Mouse (Mus musculus) megakaryocyte progenitor cell, adult 5-6 weeks (primary cell): ENCODE results near the gene Mylk4. TPM values are rescaled to one million over a fixed set of nuclear protein-coding genes. Genes with fewer than 3 reads are reported as not detected.

ENCODE experiments used
- ATAC-seq: replicated peaks from 2 replicates; pipeline ENCODE4 v1.8.0; 2016; ENCODE audit warnings: mild to moderate bottlenecking, moderate TSS enrichment, inconsistent platforms; ENCODE audit not compliant: poor library complexity
- total RNA-seq, 2 experiments: library from RNA; stranded (forward) in 1 of 2; stranded (reverse) in 1 of 2; fragments of 157-497, 149-512 nt in 1 of 2; fragments of 200-1000 nt in 1 of 2; gene quantifications; 2 replicates each; pipeline versions ENCODE4 v1.2.3 to v1.2.4; 2015 to 2017

The Mylk4 gene
- total RNA-seq, 2 experiments from 2014 or later = not detected

DNA sequence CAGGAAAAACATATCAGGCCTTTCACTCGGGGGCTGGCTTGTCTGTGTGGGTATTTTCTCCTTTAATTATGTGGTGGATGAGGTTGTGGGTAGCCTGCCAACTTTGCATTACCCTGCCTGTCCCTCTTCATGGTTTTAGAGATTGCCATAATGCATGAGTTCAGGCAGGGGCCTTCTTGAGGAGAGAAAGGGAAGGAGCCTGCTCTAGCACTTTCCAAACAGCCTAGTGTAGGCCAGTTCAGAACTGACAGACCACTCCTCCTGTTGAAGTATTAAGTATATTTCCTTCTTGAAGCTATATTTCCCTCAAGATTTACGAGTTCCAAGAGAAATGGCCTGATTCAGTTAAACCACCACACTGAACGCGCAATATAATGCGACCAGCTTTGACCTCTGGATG lies 66.0 kb downstream of the Mylk4 start:
- no peak for ATAC-seq

GRCm38 (mm10) chr13:32712568-32712967 lies 71.2 kb downstream of the Mylk4 start:
- ATAC-seq = no peak

DNA sequence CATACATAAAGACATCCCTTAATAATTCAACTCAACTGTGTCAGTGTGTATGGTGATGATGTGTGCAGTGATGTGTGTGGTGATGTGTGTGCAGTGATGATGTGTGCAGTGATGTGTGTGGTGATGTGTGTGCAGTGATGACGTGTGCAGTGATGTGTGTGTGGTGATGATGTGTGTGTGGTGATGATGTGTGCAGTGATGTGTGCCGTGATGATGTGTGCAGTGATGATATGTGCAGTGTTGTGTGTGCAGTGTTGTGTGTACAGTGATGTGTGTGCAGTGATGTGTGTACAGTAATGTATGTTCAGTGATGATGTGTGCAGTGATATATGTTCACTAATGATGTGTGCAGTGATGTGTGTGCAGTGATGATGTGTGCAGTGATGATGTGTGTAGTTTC lies 75.9 kb downstream of the Mylk4 start:
- ATAC-seq = no peak

- 0 out of 2 replicates have a peak, but pooled peaks have one; percentile 20 for ATAC-seq
Measured at GRCm38 (mm10) chr13:32706651-32707288, 77.0 kb downstream of the Mylk4 start.

GRCm38 (mm10) chr13:32705315-32705714 lies 78.4 kb downstream of the Mylk4 start:
- no peak for ATAC-seq

- no peak for ATAC-seq
Measured at GRCm38 (mm10) chr13:32704911-32705310, 78.8 kb downstream of the Mylk4 start.

GRCm38 (mm10) chr13:32701564-32701963 lies 82.2 kb downstream of the Mylk4 start:
- ATAC-seq = no peak

DNA sequence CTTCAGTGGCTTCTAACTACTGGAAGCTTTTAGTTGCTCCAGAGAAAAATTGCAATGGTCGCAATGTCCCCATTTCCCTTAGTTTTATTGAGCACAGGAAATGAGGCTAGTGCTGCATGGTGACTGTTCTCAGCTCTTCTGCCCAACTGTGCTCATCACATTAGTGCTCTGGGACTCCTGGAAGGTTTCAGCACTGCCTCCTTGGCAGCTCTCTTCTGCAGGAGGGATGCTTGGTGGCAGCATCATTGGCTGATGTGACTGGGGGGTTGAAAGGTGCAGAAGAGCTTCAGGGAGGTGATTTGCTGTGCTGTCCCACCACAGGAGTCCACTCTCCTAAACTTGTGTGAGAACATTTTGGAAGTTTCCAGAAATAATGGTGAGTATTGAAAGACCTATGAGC lies 84.4 kb downstream of the Mylk4 start:
- no peak for ATAC-seq

DNA sequence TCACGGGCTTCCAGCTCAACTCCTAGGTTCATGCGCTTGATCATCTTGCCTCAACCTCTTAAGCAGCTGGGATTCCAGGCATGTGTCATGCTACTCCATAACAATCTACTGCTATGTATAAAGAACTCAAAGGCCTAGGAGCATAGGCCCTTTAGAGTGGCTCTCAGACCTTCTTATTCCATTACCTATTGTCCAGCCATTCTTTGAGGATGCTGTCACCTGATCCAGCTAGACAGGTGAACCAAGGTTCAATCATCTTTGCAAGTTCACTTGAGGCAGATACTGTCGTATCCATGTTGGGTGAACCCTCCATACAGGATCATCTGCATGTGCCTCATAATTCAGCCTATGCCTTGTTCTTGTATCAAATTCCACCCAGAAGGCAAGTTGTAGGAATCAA lies 84.8 kb downstream of the Mylk4 start:
- no peak for ATAC-seq

DNA sequence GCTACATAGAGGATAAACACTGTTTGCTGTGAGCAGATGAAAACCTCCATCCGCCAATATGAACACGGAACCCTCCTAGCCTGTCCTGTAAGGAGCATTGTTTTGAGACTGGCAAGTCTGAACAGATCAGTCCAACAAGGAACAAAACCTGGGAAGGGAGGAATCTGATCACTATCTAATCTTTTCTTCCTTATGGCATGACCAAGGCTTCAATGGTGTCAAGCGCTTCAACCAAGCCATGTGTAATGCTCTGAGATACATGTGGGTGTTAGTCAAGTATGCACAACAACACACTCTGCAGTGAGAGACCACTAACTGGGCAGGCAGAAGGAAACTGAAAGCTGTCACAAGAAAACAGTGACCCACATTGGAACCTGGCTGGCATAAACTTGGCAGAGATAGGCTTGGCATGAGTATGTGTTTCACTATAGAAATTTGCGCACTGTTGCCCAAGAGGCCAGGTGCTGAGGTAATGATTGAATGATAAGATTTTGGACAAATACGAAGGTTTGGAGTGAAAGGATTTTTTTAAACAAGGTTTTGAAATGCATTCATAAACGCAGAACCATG lies 89.8 kb downstream of the Mylk4 start:
- no peak for ATAC-seq

- ATAC-seq = no peak
Measured at GRCm38 (mm10) chr13:32692563-32692962, 91.2 kb downstream of the Mylk4 start.

GRCm38 (mm10) chr13:32690279-32690678 lies 93.5 kb downstream of the Mylk4 start:
- no peak for ATAC-seq

DNA sequence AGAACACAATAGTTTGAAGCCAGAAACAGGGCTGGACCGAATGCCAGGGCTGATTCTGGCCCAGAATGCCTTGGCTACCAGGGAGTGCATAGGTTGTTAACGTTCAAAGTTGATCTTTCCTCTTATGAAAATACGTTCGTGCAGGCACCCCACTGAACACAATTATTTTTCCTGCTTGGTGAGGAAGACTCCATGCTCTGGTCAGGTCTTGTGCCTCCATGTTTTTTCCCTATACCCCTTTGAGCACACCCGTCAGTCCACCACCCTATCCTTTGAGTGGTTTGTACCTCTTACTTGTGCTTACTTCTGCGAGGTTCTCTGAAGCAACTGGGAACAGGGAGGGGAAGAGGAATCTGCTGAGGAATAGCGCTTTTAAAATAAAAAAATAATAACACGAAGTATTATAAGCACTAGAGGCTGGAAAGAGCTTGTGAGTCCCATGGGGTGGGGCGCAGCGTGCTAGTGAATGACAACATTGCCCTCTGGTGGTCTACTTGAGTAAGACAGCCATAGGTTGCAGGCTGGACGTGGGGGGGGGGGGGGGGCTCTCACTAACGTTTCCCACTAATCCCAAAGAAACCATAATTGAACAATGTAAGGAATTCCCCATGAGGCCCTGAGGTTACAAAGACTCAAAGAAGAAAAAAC lies 102.8 kb downstream of the Mylk4 start:
- peak; percentile 96 for ATAC-seq

- peak; percentile 58 for ATAC-seq
Measured at GRCm38 (mm10) chr13:32680121-32680551, 103.6 kb downstream of the Mylk4 start.

GRCm38 (mm10) chr13:32678998-32679397 lies 104.8 kb downstream of the Mylk4 start:
- ATAC-seq = no peak

DNA sequence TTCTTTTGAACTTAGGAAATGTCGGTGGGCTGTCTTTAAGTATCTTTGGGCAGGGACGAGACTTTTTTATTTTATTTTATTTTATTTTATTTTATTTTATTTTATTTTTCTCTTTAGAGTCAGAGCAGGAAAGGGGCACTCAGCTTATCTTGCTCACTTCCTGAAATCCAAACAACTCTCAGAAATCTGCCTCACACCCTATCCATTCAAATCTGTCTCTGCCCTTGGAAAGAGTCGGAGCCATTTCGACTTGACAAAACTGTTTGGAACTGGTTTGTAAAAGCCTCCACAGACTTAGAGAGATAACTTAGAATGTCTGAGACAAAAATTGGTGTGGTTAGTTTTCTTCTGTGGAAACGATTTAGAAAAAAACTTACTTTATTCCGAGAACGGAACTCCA lies 113.0 kb downstream of the Mylk4 start:
- no peak for ATAC-seq

- ATAC-seq = no peak
Measured at GRCm38 (mm10) chr13:32668296-32668695, 115.5 kb downstream of the Mylk4 start.

- no peak for ATAC-seq
Measured at GRCm38 (mm10) chr13:32667386-32667785, 116.4 kb downstream of the Mylk4 start.

- ATAC-seq = peak; percentile 34; the same call in 1 of the 2 replicates
Measured at GRCm38 (mm10) chr13:32662041-32662440, 121.7 kb downstream of the Mylk4 start.

GRCm38 (mm10) chr13:32660294-32660693 lies 123.5 kb downstream of the Mylk4 start:
- 0 out of 2 replicates have a peak, but pooled peaks have one; percentile 17 for ATAC-seq

DNA sequence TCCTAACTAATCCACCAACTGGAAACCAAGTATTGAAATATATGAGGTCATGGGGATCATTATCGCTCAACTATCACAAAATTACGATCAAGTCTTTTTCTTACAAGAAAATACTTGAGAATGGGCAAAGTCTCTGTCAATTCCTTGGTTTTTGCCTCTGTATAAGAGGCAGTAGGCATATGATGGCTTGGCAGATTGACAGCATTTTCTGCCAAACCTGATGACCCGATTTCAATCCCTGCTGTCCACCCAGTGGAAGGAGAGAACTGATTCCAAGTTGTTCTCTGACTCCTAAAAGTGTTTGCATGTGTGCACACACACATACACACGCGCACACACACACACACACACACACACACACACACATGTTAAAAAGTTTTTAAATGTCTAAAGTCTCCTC lies 124.5 kb downstream of the Mylk4 start:
- no peak for ATAC-seq

GRCm38 (mm10) chr13:32657583-32657982 lies 126.2 kb downstream of the Mylk4 start:
- no peak for ATAC-seq
